Mouse (Mus musculus) forebrain, embryonic 16.5 days (tissue): Measurements from ENCODE around the gene Fadd. TPM values are rescaled to one million over a fixed set of nuclear protein-coding genes. Genes with fewer than 3 reads are reported as not detected.

Experiments used
- ATAC-seq: fragments of 200-750 bp; cut with Nextera tagmentation; 2 replicates; pipeline ENCODE4 v1.8.0; 2017; ENCODE audit warnings: mild to moderate bottlenecking, moderate library complexity
- H3K27ac ChIP-seq: fragments of 300-500 bp; sonication (generic); 2 replicates; pipeline ENCODE4 v1.5.1; 2014; ENCODE audit warnings: low read length, control low read depth
- H3K27me3 ChIP-seq: fragments of 300-500 bp; sonication (generic); replicated peaks from 2 replicates; pipeline ENCODE4 v1.6.1; 2014; ENCODE audit warnings: low read length; ENCODE audit not compliant: control insufficient read depth, insufficient read depth
- H3K36me3 ChIP-seq: fragments of 300-500 bp; sonication (generic); 2 replicates; pipeline ENCODE4 v1.6.1; 2014; ENCODE audit not compliant: control insufficient read depth, insufficient read depth
- H3K4me1 ChIP-seq: fragments of 300-500 bp; sonication (generic); replicated peaks from 2 replicates; pipeline ENCODE4 v1.6.1; 2014; ENCODE audit warnings: low read length; ENCODE audit not compliant: control insufficient read depth, insufficient read depth
- H3K4me2 ChIP-seq: fragments of 300-500 bp; sonication (generic); 2 replicates; pipeline ENCODE4 v1.6.1; 2014; ENCODE audit warnings: mild to moderate bottlenecking, low read length, control low read depth
- H3K4me3 ChIP-seq: fragments of 300-500 bp; sonication (generic); replicated peaks from 2 replicates; pipeline ENCODE4 v1.5.1; 2014; ENCODE audit warnings: mild to moderate bottlenecking, low read length, control low read depth
- H3K9ac ChIP-seq: fragments of 300-500 bp; sonication (generic); replicated peaks from 2 replicates; pipeline ENCODE4 v1.6.1; 2014; ENCODE audit warnings: low read depth, low read length, control low read depth
- H3K9me3 ChIP-seq: fragments of 300-500 bp; sonication (generic); 2 replicates; pipeline ENCODE4 v1.6.1; 2016; ENCODE audit warnings: low read length; ENCODE audit not compliant: control insufficient read depth
- WGBS: fragments of 180-500 bp; shearing (Covaris S2); extraction: QIAGEN DNeasy Blood & Tissue Kit; methylation state at CpG from one replicate; pipeline ENCODE4 v1.1.7; 2014; 5-methylcytosine and 5-hydroxymethylcytosine counted together
- polyA plus RNA-seq: library from polyadenylated mRNA; unstranded; fragments of >200 nt; fragmentation: Nextera tagmentation; extraction: Ambion mirVana; gene quantifications from 2 replicates; pipeline ENCODE4 v1.2.1, GENCODE M21; 2015

Gene Fadd
- polyA plus RNA-seq, 1 experiment from 2014 or later: 5.8 TPM

DNA sequence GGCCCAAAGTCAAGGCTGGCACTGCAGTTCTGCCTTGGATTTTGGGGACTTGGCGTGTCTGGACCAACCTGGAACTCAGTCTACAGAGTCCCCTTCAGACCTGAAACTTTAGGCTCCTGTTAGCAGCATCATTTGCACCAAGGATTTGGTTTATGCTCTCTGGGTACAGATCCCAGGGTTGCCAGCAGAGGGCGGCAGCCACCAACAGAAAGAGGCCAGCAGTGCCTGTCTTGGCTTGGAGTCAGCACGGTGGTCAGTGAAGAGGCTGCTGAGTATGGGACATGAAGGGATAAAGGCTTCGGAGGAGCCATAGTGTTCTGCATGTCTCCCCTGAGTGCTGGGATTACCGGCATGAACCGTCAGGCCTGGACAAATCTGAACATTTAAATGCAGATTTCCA, 3.4 kb upstream of the Fadd start:
- H3K4me2 ChIP-seq: no peak overlapping the region
- H3K9me3 ChIP-seq: no peaks in the 10 kb centered on the region
- no peak overlapping the region for H3K27ac ChIP-seq
- ATAC-seq: no peak
- 8% methylated on average over 6 of the region's 6 CpGs for WGBS
- H3K4me3 ChIP-seq: no peak overlapping the region
- peaks cover 16% of the 10 kb centered on the region for H3K4me1 ChIP-seq
- H3K36me3 ChIP-seq: no peaks in the 10 kb centered on the region
- no peak overlapping the region for H3K9ac ChIP-seq
- no peaks in the 10 kb centered on the region for H3K27me3 ChIP-seq

DNA sequence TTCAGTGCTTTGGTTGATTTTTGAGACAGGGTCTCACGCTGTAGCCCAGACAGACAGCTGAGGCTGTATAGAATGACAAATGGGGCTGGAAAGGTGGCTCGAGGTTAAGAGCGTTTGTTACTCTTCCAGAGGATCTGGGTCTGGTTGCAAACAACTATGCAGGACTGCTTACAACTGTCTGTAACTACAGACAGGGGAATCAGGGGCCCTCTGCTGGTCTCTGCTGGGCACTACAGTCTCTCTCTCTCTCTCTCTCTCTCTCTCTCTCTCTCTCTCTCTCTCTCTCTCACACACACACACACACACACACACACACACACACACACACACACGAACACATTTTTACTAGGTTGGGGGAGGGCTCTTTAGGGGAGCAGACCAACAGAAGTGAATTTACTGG, 1.4 kb upstream of the Fadd start:
- H3K4me2 ChIP-seq: no peak overlapping the region
- H3K27me3 ChIP-seq: no peaks in the 10 kb centered on the region
- peaks cover 16% of the 10 kb centered on the region for H3K4me1 ChIP-seq
- H3K4me3 ChIP-seq: no peak overlapping the region
- no peak overlapping the region for H3K9ac ChIP-seq
- 5% methylated on average over 4 of the region's 4 CpGs for WGBS
- H3K9me3 ChIP-seq: no peaks in the 10 kb centered on the region
- H3K27ac ChIP-seq: no peak overlapping the region
- no peaks in the 10 kb centered on the region for H3K36me3 ChIP-seq
- no peak for ATAC-seq

DNA sequence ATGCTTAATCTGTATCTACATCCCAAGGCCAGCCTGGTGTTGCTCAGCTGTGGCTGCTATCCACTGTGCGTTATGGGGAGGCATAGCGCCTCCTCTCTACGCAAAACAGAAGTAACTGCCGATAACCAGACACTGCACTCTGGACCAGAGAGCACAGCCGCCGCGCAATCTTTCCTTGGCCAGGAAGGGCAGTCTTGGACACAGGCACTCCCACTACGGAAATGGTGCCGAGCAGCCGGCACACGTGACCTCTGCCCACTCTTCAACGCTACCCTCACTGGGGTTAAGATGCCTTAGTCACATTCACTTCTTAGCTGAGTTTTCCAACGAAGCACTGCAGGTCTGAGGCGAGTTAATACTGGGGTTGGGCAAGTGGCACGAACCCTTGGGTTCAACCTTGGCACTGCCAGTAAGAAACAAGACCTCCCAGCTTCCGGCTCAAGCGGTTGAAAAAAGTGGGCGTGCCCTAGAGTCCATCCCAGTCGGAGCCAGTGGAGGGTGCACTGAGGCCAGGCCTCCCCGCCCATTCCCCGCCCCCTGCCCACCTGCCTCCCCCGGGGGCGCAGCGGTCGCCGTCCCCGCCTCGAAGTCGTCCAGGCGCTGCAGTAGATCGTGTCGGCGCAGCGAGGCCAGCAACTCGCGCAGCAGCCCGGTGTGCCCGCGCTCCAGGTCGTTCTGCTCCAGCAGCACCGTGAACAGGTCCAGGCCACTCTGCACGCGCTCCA, 542 bp downstream of the Fadd start:
- under 1% methylated on average over 43 of the region's 43 CpGs for WGBS
- Histone ChIP-seq H3K27ac (peak overlapping the region; percentile 78), H3K4me2 (peak overlapping the region; percentile 91), H3K27me3 (no peaks in the 10 kb centered on the region), H3K9me3 (no peaks in the 10 kb centered on the region), H3K36me3 (no peaks in the 10 kb centered on the region), H3K4me1 (peaks cover 16% of the 10 kb centered on the region), H3K4me3 (peak overlapping the region; percentile 62), H3K9ac (peak overlapping the region; percentile 70)
- peak; percentile 72 for ATAC-seq

DNA sequence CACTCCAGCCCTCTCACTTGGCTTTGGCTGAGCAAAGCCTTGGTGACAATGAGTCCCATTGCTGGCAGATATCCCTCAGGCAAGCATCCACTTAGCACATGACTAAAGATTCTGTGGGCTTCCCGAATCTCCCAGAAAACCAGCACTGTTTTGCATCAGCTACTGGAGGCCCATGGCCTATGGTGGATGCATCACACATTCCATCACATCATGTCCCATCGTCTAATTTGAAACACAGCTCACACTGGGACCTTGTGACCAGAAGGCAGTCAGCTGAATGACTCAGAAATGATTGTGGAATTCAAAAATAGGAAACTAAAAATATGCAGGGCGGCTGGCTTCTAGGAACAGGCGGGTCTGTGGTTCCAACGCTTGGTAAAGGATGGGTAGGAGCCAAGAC, 4.4 kb downstream of the Fadd start:
- Histone ChIP-seq H3K27me3 (no peaks in the 10 kb centered on the region), H3K9me3 (no peaks in the 10 kb centered on the region), H3K27ac (no peak overlapping the region), H3K4me3 (no peak overlapping the region), H3K4me1 (peaks cover 14% of the 10 kb centered on the region), H3K4me2 (no peak overlapping the region), H3K9ac (no peak overlapping the region), H3K36me3 (no peaks in the 10 kb centered on the region)
- WGBS: 95% methylated on average over 5 of the region's 5 CpGs
- ATAC-seq: no peak

DNA sequence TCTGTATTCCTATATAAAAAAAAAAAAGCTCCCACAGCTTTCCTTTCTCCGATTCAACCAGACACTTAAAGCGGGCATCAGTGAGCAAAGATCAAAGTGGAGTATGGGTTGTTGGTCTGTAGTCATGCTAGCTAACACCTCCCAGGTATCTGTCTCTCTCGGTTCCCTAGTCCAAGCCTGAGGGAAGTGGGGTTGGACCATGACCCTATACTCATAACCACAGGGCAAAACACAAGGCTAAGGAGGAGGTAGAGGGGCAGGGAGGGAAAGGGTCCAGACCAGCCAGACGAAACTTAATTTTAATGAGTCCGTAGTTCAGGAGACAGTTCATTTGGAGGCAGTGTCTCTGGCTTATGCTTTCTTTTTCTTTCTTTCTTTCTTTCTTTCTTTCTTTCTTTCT, 10.0 kb downstream of the Fadd start:
- no peaks in the 10 kb centered on the region for H3K27me3 ChIP-seq
- no peak overlapping the region for H3K4me3 ChIP-seq
- 81% methylated on average over 5 of the region's 5 CpGs for WGBS
- H3K36me3 ChIP-seq: no peaks in the 10 kb centered on the region
- H3K4me2 ChIP-seq: no peak overlapping the region
- no peak overlapping the region for H3K27ac ChIP-seq
- ATAC-seq: no peak
- H3K4me1 ChIP-seq: no peaks in the 10 kb centered on the region
- H3K9ac ChIP-seq: no peak overlapping the region
- no peaks in the 10 kb centered on the region for H3K9me3 ChIP-seq

DNA sequence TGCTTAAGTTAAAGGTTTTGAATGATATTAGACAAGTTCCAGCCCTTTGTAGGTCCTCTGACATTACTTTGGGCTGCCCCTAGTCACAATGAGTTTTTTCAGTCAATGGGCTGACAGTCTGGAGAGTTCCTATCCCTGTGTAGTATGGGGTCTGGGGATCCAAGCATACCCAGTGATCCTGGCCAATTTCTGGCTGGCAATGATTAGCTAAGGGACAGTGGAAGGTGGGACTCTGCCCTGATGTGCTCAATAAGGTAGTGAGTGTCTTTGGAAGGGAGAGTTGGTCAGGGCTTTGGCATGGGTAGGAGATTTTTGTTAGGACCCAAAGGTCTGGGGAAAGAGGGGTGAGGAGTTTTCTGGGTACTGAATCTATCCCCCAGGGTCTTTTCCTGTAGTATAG, 10.7 kb downstream of the Fadd start:
- Histone ChIP-seq H3K27ac (no peak overlapping the region), H3K4me1 (no peaks in the 10 kb centered on the region), H3K4me2 (no peak overlapping the region), H3K9me3 (no peaks in the 10 kb centered on the region), H3K27me3 (no peaks in the 10 kb centered on the region), H3K4me3 (no peak overlapping the region), H3K36me3 (no peaks in the 10 kb centered on the region), H3K9ac (no peak overlapping the region)
- ATAC-seq: no peak

DNA sequence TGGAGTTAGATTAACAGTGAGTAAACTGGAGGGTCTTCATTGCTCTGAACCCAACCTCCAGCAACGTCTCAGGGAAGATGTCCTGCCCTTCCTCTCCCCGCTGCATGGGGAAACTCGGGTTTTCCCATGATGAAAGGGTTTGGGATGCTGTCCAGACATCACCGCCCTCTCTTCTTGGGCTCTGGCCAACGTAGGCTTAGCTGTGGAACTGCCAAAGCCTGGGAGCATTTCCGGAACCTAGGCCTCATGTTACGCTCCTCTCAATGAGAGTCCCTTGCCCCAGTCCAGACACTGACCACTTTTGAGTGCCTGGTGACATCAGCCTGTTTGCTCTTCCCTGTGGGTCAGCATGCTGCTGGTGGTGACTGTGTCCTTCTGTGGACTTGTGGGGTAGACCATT, 12.8 kb downstream of the Fadd start:
- H3K4me2 ChIP-seq: no peak overlapping the region
- no peak overlapping the region for H3K27ac ChIP-seq
- no peaks in the 10 kb centered on the region for H3K9me3 ChIP-seq
- WGBS: 58% methylated on average over 7 of the region's 7 CpGs
- no peaks in the 10 kb centered on the region for H3K27me3 ChIP-seq
- no peak for ATAC-seq
- no peaks in the 10 kb centered on the region for H3K36me3 ChIP-seq
- no peak overlapping the region for H3K9ac ChIP-seq
- no peaks in the 10 kb centered on the region for H3K4me1 ChIP-seq
- H3K4me3 ChIP-seq: no peak overlapping the region

DNA sequence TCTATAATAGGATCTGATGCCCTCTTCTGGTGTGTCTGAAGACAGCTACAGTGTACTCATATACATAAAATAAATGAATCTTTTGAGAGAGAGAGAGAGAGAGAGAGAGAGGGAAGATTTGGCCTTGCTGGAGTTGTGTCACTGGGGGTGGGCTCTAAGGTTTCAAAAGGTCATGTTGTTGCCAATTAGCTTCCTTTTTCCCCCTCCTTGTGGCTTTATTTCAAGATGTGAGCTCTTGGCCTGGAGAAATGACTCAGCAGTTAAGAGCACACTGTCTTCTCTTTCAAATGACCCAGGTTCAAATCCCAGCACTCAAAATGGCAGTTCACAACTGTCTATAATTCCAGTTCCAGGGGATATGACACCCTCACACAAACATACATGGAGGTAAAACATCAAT, 14.2 kb downstream of the Fadd start:
- no peaks in the 10 kb centered on the region for H3K36me3 ChIP-seq
- H3K9me3 ChIP-seq: no peaks in the 10 kb centered on the region
- H3K4me2 ChIP-seq: no peak overlapping the region
- no peak overlapping the region for H3K27ac ChIP-seq
- H3K27me3 ChIP-seq: no peaks in the 10 kb centered on the region
- no peak overlapping the region for H3K4me3 ChIP-seq
- H3K9ac ChIP-seq: no peak overlapping the region
- H3K4me1 ChIP-seq: no peaks in the 10 kb centered on the region
- ATAC-seq: no peak

DNA sequence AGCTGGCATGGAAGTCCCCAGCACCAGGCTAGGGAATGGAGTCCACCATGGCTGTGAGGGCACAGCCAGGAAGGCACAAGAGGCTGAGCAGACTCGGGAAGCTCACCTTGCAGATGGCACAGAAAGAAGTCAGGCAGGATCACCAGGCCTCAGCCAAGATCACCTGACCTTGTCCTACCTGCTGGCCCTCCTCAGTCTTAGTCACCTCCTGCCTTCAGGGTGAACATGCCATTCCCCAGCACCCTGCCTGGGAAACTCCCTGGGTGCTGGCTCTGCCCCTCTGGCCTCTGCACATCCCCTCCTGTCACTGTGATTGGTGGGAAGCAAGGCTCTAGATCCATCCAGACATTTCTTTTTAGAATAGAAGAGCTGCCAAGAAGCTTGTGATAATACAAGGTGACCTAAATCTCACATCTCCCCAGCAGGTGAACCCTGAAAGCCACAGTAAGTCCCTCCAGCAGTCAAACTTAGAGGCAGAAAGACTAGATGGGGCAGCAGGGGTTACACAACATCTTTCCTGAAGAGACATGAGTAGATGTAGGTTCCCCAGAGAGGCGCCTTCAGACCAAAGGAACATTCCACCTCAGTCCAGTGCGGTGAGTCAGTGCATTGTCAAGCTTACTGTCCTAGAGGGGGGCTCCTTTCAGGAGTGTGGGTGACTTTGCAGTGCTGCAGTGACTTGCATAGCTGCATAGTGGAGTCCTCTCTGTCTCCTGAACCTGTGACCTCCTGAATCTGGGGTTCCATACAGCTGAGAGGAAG, 15.2 kb downstream of the Fadd start:
- H3K27me3 ChIP-seq: no peaks in the 10 kb centered on the region
- no peak overlapping the region for H3K27ac ChIP-seq
- no peaks in the 10 kb centered on the region for H3K9me3 ChIP-seq
- no peak overlapping the region for H3K9ac ChIP-seq
- 63% methylated on average over 3 of the region's 3 CpGs for WGBS
- H3K4me1 ChIP-seq: no peaks in the 10 kb centered on the region
- ATAC-seq: no peak
- no peak overlapping the region for H3K4me3 ChIP-seq
- no peak overlapping the region for H3K4me2 ChIP-seq
- no peaks in the 10 kb centered on the region for H3K36me3 ChIP-seq
